Mouse (Mus musculus) T-helper 1 cell (primary cell): Measurements from ENCODE around the gene Rasl11a.

Experiments used
- in situ Hi-C: fragments of 300-600 bp; cut with MboI, MseI; formaldehyde crosslinking; loops from one replicate; pipeline ENCODE4 v1.15.1; 2025; ENCODE audit warnings: high pct_unique_total_duplicates

Gene Rasl11a

GRCm38 (mm10) chr5:146844945-146845365 lies at the start of gene Rasl11a:
TSS of gene Rasl11a (plus strand) at chr5:146845071.
- in situ Hi-C loops, result no loop called here

GRCm38 (mm10) chr5:146795728-146796127 lies 49.1 kb upstream of the Rasl11a start:
- in situ Hi-C loops, result loop anchor here (25.0 kb wide), 1 partner anchor 583 kb away; the partner anchor contains the start of gene Rnf6

DNA sequence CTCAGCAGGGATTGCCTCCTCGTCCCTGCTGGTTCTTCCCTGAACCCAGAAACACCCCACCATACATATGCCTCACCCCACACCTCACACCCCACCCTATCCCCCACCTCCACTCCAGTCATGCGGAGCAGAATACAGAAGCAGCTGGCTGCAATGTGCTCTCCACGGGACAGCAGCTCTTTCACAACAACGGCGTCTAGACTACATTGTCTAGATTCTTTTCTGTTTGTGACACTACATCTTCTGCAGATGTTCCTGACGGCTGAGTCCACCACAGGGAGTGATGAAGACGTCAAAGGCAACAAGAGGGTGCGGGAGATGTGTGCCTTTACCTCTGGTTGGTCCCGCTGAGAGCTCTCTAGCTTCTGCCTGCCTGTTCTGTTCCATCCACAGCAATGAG lies 46.8 kb upstream of the Rasl11a start:
- in situ Hi-C loops, result loop anchor here (25.0 kb wide), 1 partner anchor 586 kb away; the partner anchor contains the start of gene Rnf6

DNA sequence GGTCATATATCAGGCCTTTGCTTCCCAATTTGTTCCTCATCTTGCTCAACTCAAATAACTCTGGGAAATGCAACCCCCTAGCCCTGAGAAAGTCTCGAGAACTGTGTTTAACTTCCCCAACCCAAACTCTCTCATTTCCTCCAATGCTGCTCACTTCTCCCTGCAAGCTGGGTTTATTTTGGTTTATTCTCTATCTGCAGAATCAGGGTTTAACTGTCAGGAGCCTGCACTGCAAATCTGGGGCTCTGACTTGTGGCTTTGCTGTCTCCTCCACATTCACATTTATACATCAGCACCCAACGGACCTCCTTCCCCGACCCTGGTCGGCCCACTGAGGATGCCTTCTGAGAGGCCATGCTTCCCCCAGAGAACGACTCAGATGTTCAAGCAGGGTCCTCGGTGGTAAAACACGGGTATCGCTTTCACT lies 38.9 kb upstream of the Rasl11a start:
- in situ Hi-C loops, result no loop called here

GRCm38 (mm10) chr5:146809951-146810350 lies 34.9 kb upstream of the Rasl11a start:
- in situ Hi-C loops, result no loop called here

- in situ Hi-C loops, result no loop called here
Measured at GRCm38 (mm10) chr5:146812866-146813265, 32.0 kb upstream of the Rasl11a start.

- in situ Hi-C loops, result no loop called here
Measured at GRCm38 (mm10) chr5:146813421-146813820, 31.4 kb upstream of the Rasl11a start.

GRCm38 (mm10) chr5:146815394-146815793 lies 29.5 kb upstream of the Rasl11a start:
- in situ Hi-C loops, result no loop called here

GRCm38 (mm10) chr5:146817583-146817982 lies 27.3 kb upstream of the Rasl11a start:
- in situ Hi-C loops, result no loop called here

GRCm38 (mm10) chr5:146818906-146819623 lies 25.8 kb upstream of the Rasl11a start:
- in situ Hi-C loops, result no loop called here

DNA sequence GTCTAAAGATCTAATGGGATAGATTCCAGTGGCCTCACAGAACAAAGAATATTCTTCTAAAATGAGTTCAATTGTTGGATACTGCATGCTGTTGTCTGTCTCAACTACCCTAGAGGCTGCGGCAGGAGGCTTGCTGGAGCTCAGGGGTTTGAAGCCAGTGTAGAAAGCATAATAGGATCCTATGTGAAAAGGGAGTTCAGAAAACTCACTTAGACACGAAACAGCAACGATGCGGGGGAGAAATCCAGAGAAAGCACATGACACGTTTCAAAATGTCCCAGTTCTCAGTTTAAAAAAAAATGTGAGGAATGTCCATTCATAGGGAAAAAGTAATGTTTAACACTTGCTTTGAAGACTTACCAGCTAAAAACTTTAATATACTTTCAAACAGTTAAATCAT lies 21.9 kb upstream of the Rasl11a start:
- in situ Hi-C loops, result loop anchor here (5.0 kb wide), 1 partner anchor 36 kb away; no protein-coding TSS in a partner anchor

GRCm38 (mm10) chr5:146829528-146829927 lies 15.3 kb upstream of the Rasl11a start:
- in situ Hi-C loops, result no loop called here

GRCm38 (mm10) chr5:146832435-146832768 lies 12.5 kb upstream of the Rasl11a start:
- in situ Hi-C loops, result no loop called here

DNA sequence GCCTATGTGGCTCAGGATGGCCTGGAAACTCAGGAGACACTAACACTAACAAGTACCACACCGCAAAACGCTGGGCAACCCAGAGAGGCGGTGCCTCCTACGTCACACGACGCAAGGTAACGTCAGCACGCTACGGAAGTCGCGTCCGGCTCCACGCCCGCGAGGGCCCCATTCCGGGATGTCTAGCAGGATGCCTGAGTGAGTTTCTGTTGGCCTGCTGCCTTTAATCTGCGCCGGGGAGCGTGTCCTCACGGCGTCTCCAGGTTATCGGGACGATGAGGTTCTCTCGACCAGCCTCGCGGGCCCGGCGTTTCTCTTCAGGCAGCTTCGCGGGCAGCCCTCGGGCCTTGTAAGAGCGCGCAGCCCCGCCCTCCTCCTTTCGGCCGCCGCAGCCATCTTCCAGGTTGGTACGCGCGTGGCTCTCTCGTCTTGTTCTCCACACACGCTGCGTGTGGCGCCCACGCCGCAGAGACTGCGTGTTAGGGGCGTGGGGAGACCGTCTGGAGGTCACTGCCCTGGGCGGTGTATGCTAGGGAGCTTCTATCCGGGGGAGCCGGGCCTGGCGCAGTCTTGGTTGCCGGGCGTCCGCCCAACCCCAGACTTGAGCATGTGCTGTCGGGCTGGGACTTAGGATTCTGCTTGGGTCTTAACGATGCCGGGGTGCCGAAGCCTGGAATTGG lies 12.0 kb upstream of the Rasl11a start, which contains the start of gene Rpl21:
Gene Rpl21 (plus strand): TSS at position 122 of the 680 bp plus-strand sequence.
- in situ Hi-C loops, result no loop called here

DNA sequence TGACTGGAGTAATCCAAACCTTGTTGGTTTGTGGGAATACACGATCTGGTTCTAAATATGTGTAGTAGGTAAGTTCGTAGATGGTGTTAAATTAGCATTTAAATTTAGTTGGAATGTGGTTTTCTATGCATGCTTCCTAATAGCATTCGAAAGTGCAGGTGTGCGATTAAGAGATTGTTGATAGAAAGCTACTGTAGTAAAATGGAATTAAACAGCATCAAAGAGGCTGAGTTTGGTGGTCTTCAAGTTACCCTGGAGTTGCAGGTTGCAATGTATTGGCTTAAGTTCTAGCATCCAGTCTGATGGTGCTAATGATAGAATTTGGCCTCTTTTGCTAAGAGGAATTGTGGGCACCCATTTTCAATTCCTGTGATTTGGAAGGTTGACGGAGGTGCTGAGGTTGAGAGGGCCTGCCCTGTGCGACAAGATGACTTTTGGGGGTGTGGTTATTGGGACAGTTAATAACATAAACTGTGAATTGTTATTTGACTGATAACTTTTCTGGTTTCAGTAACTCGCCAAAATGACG lies 11.1 kb upstream of the Rasl11a start:
- in situ Hi-C loops, result no loop called here

DNA sequence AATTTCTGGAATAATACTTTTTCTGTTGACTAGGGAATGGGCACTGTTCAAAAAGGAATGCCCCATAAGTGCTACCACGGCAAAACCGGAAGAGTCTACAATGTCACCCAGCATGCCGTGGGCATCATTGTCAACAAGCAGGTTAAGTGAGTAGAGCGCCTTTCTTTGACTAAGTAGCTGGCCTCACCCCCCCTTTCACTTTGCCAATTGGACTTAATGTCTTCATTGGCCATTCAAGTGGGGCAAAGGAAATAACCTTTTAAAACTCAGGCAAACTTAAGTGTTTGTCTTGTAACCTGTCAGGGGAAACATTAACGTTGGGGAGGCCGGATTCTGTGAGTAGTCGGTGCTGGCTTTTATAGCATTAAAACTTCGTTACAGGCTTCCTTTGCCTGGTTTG lies 9.9 kb upstream of the Rasl11a start:
- in situ Hi-C loops, result no loop called here

GRCm38 (mm10) chr5:146837967-146838720 lies 6.7 kb upstream of the Rasl11a start:
- in situ Hi-C loops, result no loop called here

GRCm38 (mm10) chr5:146838836-146839648 lies 5.8 kb upstream of the Rasl11a start:
- in situ Hi-C loops, result no loop called here

GRCm38 (mm10) chr5:146839760-146840159 lies 5.1 kb upstream of the Rasl11a start:
- in situ Hi-C loops, result no loop called here

GRCm38 (mm10) chr5:146840422-146840821 lies 4.4 kb upstream of the Rasl11a start:
- in situ Hi-C loops, result no loop called here

- in situ Hi-C loops, result no loop called here
Measured at GRCm38 (mm10) chr5:146841301-146841700, 3.6 kb upstream of the Rasl11a start.
